Mouse (Mus musculus) embryonic fibroblast, embryonic 13.5 days (primary cell): ENCODE results near the gene Dab2ip. TPM values are rescaled to one million over a fixed set of nuclear protein-coding genes. Genes with fewer than 3 reads are reported as not detected.

Experiments
- H3K27ac ChIP-seq: 2 replicates; pipeline ENCODE4 v1.5.1; 2012; ENCODE audit warnings: low read length, control low read depth, inconsistent platforms; ENCODE audit not compliant: insufficient read depth
- H3K4me1 ChIP-seq: 2 replicates; pipeline ENCODE4 v1.6.1; 2011; ENCODE audit warnings: low read length; ENCODE audit not compliant: control insufficient read depth, insufficient read depth
- H3K4me3 ChIP-seq: 2 replicates; pipeline ENCODE4 v1.5.1; 2011; ENCODE audit warnings: mild to moderate bottlenecking, control low read depth, low read length; ENCODE audit not compliant: insufficient read depth
- CTCF ChIP-seq: IDR thresholded peaks from 2 replicates; pipeline ENCODE4 v1.5.1; 2011; ENCODE audit warnings: mild to moderate bottlenecking, control low read depth, low read length, moderate library complexity, borderline replicate concordance; ENCODE audit not compliant: insufficient read depth
- POLR2A ChIP-seq: IDR thresholded peaks from 2 replicates; pipeline ENCODE4 v1.6.1; 2011; ENCODE audit warnings: low read depth, mild to moderate bottlenecking, control low read depth, low read length, moderate library complexity
- polyA plus RNA-seq: library from polyadenylated mRNA; stranded (reverse); fragments of >200 nt; gene quantifications from 2 replicates; pipeline ENCODE4 v1.2.4, GENCODE M21; 2011; ENCODE audit warnings: low read depth; ENCODE audit not compliant: missing spikeins, insufficient read length

The Dab2ip gene
- polyA plus RNA-seq, 1 experiment = 29.7 TPM

DNA sequence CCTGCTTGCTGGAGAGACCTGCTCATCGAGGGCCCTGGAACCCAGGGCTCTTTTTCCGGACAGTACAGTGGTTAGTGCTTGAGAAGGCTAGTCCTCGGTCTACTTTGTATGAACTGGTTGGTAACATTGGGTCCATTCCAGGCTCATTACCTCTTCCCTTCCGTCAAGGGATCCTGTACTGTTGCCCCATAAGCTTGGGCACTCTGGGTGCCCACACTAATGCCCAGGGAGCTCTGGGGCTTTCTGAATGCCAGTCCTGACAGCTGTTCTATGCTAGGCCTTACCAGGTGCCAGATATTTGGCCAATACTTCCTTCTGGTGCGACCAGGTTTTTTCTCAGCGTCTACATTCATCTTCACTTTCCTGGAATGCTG lies 66.9 kb downstream of the Dab2ip start:
- Histone ChIP-seq H3K27ac (no peak overlapping the region), H3K4me3 (no peak overlapping the region), H3K4me1 (no peaks in the 10 kb centered on the region)
- no peak for TF ChIP-seq POLR2A
- TF ChIP-seq CTCF = no peak

DNA sequence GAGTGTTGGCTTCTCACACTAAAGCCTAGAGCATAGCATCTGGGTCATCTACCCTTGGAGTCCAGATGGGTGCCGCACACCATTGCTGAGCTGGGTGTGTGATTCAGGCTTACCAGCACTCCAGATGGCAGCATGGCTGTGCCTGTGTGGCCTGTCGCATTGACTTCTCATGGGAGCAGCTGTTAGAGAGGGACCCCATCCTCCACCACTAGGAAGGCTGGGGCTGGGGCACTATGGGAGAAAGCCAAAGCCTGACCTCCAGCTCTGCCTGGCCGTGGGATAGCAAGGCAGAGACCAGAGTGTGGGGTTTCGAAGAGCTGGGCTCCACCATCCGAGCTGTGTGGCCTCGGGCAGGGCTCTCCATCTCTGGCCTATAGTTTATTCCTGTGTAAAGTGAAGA lies 67.5 kb downstream of the Dab2ip start:
- no peaks in the 10 kb centered on the region for H3K4me1 ChIP-seq
- no peak overlapping the region for H3K4me3 ChIP-seq
- no peak overlapping the region for H3K27ac ChIP-seq
- TF ChIP-seq CTCF = no peak
- no peak for TF ChIP-seq POLR2A

DNA sequence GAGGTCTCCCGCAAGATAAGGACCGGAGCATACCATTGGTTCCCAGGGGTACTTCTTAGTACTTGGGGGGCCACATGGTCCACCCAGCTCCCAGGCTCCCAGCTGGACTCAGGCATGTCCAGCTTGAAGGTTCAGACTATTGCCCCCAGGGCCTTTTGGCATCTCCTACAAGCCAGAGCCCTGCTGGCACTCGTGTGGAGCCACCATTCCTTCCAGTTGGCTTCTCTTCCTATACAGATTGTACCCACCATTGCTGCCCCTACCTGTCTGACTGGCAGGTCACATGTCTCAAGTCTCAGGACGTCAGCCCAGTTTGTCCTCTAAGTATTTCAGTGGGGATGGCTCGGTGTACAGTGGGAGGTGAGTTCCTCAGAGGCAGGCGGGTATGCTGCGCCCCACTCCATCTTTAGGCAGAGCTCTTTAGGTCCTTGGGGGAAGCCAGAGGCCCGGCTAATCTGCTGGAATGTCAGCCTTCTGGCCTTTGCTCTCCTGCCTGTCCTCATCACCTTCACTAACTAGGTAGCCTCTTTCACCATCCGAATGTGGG lies 68.2 kb downstream of the Dab2ip start:
- Histone ChIP-seq H3K4me3 (no peak overlapping the region), H3K27ac (no peak overlapping the region), H3K4me1 (no peaks in the 10 kb centered on the region)
- no peak for TF ChIP-seq POLR2A
- no peak for TF ChIP-seq CTCF

DNA sequence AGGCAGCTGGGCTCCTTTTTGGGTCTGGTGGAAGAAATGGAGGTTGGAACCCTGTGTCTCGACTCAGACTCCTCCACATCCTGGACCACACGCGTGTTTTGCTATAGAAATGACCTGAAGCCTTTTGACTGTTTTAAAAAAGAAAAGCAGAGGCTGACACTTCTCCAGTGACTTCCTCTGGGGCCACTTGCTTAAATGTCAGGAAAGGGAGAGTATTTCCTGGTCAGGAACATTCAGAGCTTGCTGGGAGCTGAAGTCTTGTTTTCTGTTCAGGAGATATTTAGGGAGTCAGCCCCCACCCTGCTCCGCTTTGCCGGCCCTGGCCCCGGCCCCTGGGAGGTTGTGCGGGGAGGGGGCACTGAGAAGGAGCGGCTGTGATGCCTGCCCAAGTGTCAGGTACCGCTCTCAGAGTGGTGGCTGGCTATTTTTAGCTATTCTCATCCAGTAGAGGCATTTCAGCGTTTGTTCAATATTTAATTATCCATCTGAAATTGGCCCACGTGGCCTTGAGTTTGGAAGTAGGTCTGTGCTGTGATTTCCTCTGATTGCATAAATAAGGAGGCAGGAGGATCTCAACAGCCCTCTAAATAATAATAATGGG lies 69.3 kb downstream of the Dab2ip start:
- H3K4me3 ChIP-seq = no peak overlapping the region
- TF ChIP-seq POLR2A (no peak), CTCF (no peak)
- no peak overlapping the region for H3K27ac ChIP-seq
- peaks cover 3% of the 10 kb centered on the region for H3K4me1 ChIP-seq

DNA sequence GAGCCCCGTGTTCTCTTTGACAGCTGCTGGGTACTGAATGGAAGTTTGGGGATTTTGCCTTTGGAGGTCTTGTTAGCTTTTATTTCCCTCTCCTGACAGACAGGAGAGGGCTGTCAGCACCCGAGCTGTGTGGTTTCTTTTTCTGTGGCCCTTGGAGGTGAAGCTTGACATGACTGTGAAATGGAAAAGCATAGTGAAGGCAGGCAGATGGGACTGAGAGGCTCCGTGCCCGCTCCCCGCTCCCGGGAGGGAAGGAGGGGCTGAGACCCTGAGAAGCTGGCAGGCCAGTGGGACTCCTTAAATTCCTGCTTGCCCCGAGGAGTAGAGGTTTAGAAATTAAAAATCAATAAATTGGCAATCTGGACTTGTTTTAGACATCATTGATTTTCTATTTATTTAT lies 70.0 kb downstream of the Dab2ip start:
- H3K27ac ChIP-seq = no peak overlapping the region
- TF ChIP-seq CTCF (no peak), POLR2A (no peak)
- peaks cover 3% of the 10 kb centered on the region for H3K4me1 ChIP-seq
- no peak overlapping the region for H3K4me3 ChIP-seq

DNA sequence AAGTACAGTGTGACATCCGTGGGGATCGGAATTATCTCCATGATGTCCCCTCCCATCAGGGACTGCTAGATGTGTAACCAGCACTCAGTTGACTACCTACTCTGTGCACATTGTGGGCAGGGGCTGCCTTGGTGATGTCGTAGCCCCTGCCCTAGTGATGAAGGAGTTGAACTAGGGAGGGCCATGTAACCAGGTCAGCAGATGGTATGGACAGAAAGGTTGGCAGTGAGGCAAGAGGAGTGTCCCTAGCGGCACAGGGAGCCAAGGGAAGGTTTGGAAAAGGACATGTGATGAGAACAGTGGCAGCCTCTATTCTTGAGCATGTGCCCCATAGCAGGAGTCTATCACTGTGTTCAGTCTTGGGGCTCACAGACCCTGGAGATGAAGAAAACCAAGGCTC lies 70.6 kb downstream of the Dab2ip start:
- Histone ChIP-seq H3K27ac (no peak overlapping the region), H3K4me1 (peaks cover 3% of the 10 kb centered on the region), H3K4me3 (no peak overlapping the region)
- TF ChIP-seq POLR2A = no peak
- no peak for TF ChIP-seq CTCF

DNA sequence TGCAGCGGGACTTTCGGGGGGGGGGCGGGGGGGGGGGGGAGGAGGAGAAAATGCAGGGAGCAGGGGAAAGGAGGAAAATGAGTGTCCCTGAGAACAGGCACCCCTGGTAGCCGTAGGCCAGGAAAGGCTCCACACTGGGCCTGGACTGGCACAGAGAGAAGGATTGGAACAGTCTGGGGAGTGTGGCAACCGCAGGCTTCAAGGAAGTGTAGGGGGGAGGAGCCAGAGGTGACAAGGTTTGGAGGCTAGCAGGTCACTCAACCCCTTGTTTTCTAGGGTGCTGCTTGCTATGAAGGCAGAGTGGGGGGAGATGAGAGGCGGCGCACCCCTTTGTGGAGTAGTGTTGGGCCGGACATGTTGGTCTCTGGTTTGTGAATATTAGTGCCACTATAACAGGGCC lies 71.1 kb downstream of the Dab2ip start:
- no peak for TF ChIP-seq CTCF
- Histone ChIP-seq H3K4me3 (no peak overlapping the region), H3K27ac (no peak overlapping the region), H3K4me1 (peaks cover 3% of the 10 kb centered on the region)

DNA sequence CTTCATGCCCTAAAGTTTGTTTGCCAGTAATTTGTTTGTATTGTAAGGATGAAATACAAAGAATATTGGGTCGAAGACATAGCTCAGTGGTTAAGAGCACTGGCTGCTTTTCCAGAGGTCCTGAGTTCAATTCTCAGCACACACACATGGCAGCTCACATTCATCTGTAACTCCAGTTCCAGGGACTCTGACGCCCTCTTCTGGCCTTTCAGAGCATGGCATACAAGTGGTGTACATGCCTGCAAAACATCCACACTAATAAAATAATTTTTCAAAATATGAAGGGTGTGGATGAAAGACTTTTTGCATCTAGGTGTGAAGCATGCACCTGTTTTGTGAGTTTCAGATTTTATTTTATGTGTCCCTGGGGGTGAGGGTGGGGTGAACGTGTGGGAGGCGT lies 75.3 kb downstream of the Dab2ip start:
- no peak for TF ChIP-seq CTCF
- TF ChIP-seq POLR2A = no peak
- H3K4me1 ChIP-seq = peaks cover 3% of the 10 kb centered on the region
- no peak overlapping the region for H3K4me3 ChIP-seq
- H3K27ac ChIP-seq = no peak overlapping the region

DNA sequence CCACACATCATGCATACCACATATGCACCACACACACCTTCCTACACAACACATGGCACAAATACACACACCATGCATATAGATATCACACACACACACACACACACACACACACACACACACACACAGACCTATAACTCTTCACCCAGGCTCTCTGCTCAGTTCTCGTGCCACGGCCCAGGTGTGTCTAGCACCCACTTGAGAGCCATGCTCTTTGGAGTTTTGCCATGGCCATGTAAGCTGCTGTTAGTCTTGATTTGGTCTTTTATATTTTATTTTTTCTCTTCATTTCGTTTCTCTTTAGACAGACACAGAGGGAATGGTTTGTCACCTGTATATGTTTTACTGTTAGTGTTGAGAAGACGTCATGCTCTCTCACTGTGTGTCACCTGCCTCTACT lies 76.9 kb downstream of the Dab2ip start:
- no peak overlapping the region for H3K4me3 ChIP-seq
- H3K4me1 ChIP-seq = peaks cover 3% of the 10 kb centered on the region
- TF ChIP-seq POLR2A (no peak), CTCF (no peak)
- H3K27ac ChIP-seq = no peak overlapping the region

DNA sequence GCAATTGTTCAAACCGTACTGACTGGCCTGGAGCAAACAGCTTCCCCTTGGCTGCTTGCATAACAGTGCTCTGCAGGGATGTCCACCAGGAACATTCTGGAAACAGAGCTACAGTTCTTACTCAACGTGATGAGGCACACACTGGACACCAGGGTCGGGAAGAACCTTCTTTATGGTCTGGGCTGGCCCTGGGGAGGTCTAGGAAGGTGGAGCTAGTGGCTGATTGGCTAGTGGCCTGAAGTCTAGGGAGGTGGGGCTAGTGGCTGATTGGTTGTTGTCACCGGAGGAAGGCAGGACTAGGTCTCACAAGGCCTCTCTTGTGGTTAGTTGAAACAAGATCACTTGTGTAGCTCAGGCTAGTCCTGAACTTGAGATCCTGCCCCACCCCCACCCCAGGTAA lies 77.5 kb downstream of the Dab2ip start:
- Histone ChIP-seq H3K27ac (no peak overlapping the region), H3K4me1 (peaks cover 3% of the 10 kb centered on the region), H3K4me3 (no peak overlapping the region)
- TF ChIP-seq CTCF (no peak), POLR2A (no peak)

DNA sequence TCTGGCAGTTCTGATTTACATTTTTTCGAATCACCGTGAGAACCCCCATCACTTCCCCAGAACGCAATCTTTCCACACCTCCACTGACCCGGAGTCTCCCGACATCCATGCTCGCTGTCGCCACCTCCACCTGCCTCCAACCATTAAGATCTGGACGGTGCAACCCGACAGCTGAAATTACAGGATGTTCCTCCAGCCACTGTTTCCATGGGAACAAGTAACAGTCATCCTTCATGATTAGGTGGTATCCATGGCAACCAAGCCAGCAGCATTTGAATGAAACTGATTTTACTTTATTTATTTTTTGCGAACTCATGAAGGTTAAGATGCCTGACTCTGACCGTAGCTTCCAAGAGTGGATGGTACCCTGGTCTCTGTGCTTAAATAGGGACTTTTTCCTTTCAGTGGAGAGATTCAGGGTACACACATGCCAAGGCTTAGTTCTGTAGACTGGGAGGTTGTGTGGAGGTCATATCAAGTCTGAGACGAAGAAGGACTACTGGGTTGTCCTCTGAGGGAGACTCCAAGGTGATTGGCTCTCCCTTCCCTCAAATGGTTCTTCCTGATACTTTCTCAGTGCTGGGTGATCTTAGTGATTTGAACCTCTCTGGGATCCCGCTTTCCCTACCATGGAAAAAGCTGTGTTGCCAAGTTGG lies 79.9 kb downstream of the Dab2ip start:
- no peak for TF ChIP-seq POLR2A
- no peak for TF ChIP-seq CTCF
- Histone ChIP-seq H3K4me3 (no peak overlapping the region), H3K27ac (no peak overlapping the region), H3K4me1 (no peaks in the 10 kb centered on the region)
